Mouse (Mus musculus): ENCODE measurements around the gene Kirrel.

- no peak for TF ChIP-seq CTCF (conservative IDR thresholded peaks at IDR 0.05 in 1 of 2, IDR thresholded peaks at IDR 0.05 in 1 of 2; ENCODE audit: low read depth in 2 of 2, low read length in 2 of 2)
- no peak for TF ChIP-seq MEF2A (IDR thresholded peaks at IDR 0.05; ENCODE audit: borderline replicate concordance, low read depth, low read length)
- TF ChIP-seq EP300 (IDR thresholded peaks at IDR 0.05; ENCODE audit: low read length) = no peak
These were observed 72.2 kb downstream of the Kirrel start for GRCm38 (mm10) chr3:87102346-87102745.
